Mouse (Mus musculus) midbrain, embryonic 13.5 days (tissue): ENCODE data around the gene Nfkb2. TPM values are rescaled to one million over a fixed set of nuclear protein-coding genes. Genes with fewer than 3 reads are reported as not detected.

Source experiments
- ATAC-seq: fragments of 200-750 bp; cut with Nextera tagmentation; 2 replicates; pipeline ENCODE4 v1.8.0; 2017; ENCODE audit warnings: mild to moderate bottlenecking, moderate TSS enrichment, moderate library complexity
- H3K27ac ChIP-seq: fragments of 300-500 bp; sonication (generic); 2 replicates; pipeline ENCODE4 v1.5.1; 2015; ENCODE audit warnings: inconsistent platforms, mild to moderate bottlenecking, moderate library complexity
- H3K27me3 ChIP-seq: fragments of 300-500 bp; sonication (generic); 2 replicates; pipeline ENCODE4 v1.6.1; 2015; ENCODE audit warnings: mild to moderate bottlenecking, inconsistent platforms
- H3K36me3 ChIP-seq: fragments of 300-500 bp; sonication (generic); 2 replicates; pipeline ENCODE4 v1.6.1; 2015; ENCODE audit warnings: mild to moderate bottlenecking, inconsistent platforms
- H3K4me1 ChIP-seq: fragments of 300-500 bp; sonication (generic); replicated peaks from 2 replicates; pipeline ENCODE4 v1.6.1; 2015; ENCODE audit warnings: inconsistent platforms
- H3K4me2 ChIP-seq: fragments of 300-500 bp; sonication (generic); replicated peaks from 2 replicates; pipeline ENCODE4 v1.6.1; 2015; ENCODE audit warnings: moderate library complexity, mild to moderate bottlenecking, inconsistent platforms
- H3K4me3 ChIP-seq: fragments of 300-500 bp; sonication (generic); replicated peaks from 2 replicates; pipeline ENCODE4 v1.5.1; 2015; ENCODE audit warnings: mild to moderate bottlenecking, inconsistent platforms
- H3K9ac ChIP-seq: fragments of 300-500 bp; sonication (generic); replicated peaks from 2 replicates; pipeline ENCODE4 v1.6.1; 2015; ENCODE audit warnings: mild to moderate bottlenecking, inconsistent platforms
- H3K9me3 ChIP-seq: fragments of 300-500 bp; sonication (generic); 2 replicates; pipeline ENCODE4 v1.6.1; 2016; ENCODE audit warnings: mild to moderate bottlenecking, inconsistent platforms
- WGBS: fragments of 180-500 bp; shearing (Covaris S2); methylation state at CpG from one replicate; pipeline ENCODE4 v1.1.7; 2015; 5-methylcytosine and 5-hydroxymethylcytosine counted together
- microRNA counts: library from miRNA; unstranded; fragments of <30 nt; microRNA quantifications from one replicate; lab custom pipeline; 2016
- microRNA-seq: library from miRNA; unstranded; fragments of <30 nt; microRNA quantifications from one replicate; pipeline ENCODE4, GENCODE M21; 2016
- polyA plus RNA-seq: library from polyadenylated mRNA; unstranded; fragments of >200 nt; fragmentation: Nextera tagmentation; extraction: Ambion mirVana; gene quantifications from 2 replicates; pipeline ENCODE4 v1.2.1, GENCODE M21; 2015

Nfkb2 gene
- polyA plus RNA-seq, 1 experiment from 2014 or later, result 2.3 TPM

- 61% methylated on average over 4 of the region's 4 CpGs for WGBS
- Histone ChIP-seq H3K4me1 (peaks cover 13% of the 10 kb centered on the region), H3K36me3 (no peaks in the 10 kb centered on the region), H3K4me2 (no peak overlapping the region), H3K27ac (no peak overlapping the region), H3K9me3 (no peaks in the 10 kb centered on the region), H3K9ac (0 out of 2 replicates have a peak overlapping the region, but pooled peaks have one; percentile 14), H3K4me3 (no peak overlapping the region), H3K27me3 (peaks cover 16% of the 10 kb centered on the region)
- no peak for ATAC-seq
Observed at GRCm38 (mm10) chr19:46358381-46358780, 54.3 kb downstream of the Nfkb2 start.

MicroRNAs encoded within 50 kb of the gene (microRNA counts, 519-probe panel; counts per million panel counts)
- microRNA mmu-miR-146b (lab: Ali Mortazavi, UCI), result 110 counts per million, percentile 56 among the panel's probes with 10 or more counts

Small RNAs within 50 kb of the gene (microRNA-seq; reads per million reads assigned to microRNA genes)
- gene Mir146b, result 1.9 reads per million

Other genes starting within 250 kb of the Nfkb2 start
- 82.9 and 85.4 TPM in 2 replicates for gene Nolc1, start 228.5 kb upstream of the Nfkb2 start, polyA plus RNA-seq
- 1.1 TPM in 1 of 2 replicates, not detected in the other for gene Elovl3, start 172.4 kb upstream of the Nfkb2 start, polyA plus RNA-seq
- gene Pitx3, start 156.0 kb upstream of the Nfkb2 start, polyA plus RNA-seq, result 1.6 and 9.9 TPM in 2 replicates
- 68.2 and 70.5 TPM in 2 replicates for gene Gbf1, start 151.8 kb upstream of the Nfkb2 start, polyA plus RNA-seq
- gene Psd, start 22.8 kb downstream of the Nfkb2 start, polyA plus RNA-seq, result 61.7 and 69.0 TPM in 2 replicates
- gene Fbxl15, start 23.9 kb downstream of the Nfkb2 start, polyA plus RNA-seq, result 40.8 and 44.2 TPM in 2 replicates
- 290 TPM in 2 replicates for gene Cuedc2, start 34.4 kb downstream of the Nfkb2 start, polyA plus RNA-seq
- 7.8 and 9.2 TPM in 2 replicates for gene Mfsd13a, start 36.8 kb downstream of the Nfkb2 start, polyA plus RNA-seq
- gene 2310034G01Rik, start 46.0 kb downstream of the Nfkb2 start, polyA plus RNA-seq, result 1.7 TPM in 2 replicates
- gene Actr1a, start 91.4 kb downstream of the Nfkb2 start, polyA plus RNA-seq, result 331 and 333 TPM in 2 replicates
- gene Sufu, start 92.6 kb downstream of the Nfkb2 start, polyA plus RNA-seq, result 27.7 and 28.6 TPM in 2 replicates
- gene Trim8, start 197.4 kb downstream of the Nfkb2 start, polyA plus RNA-seq, result 27.7 and 33.0 TPM in 2 replicates